ENCODE assay signal across 9 mouse cellular contexts in the genomic region with DNA sequence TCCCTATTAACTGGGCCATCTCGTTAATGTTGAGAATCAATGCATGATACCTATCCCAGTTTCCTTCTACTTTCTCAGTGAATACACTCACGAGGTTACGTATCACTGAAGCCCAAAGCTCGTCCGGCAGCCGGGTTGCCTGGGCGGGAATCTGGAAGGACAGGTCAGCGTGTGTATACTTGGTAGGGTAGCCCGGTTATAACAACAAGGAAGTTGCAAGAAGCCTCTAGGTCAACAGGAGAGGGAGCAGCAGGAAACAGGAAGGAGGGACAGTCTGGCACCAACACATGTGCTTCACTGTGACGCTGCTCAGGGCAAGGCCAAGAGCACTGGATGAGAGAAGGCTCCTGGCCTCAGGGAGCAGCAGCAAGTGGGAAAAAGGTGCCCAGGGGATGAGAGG. TPM values are rescaled to one million over a fixed set of nuclear protein-coding genes. Genes with fewer than 3 reads are reported as not detected.
DNase-seq lines count a peak whose midpoint lies in the region; ATAC-seq and TF ChIP-seq lines count a peak whose summit lies in the region.
"Had no signal": no experiment of that assay in that cellular context is flagged by ENCODE, and none has a peak within 500 bp of the region (broad histone marks: within the 10 kb centered on the region; RNA-seq: fewer than 3 reads in every experiment).

No protein-coding gene starts in this region.

- no peaks in the 10 kb centered on the region for H3K9me3 ChIP-seq in kidney, postnatal 0 days (replicated peaks; ENCODE audit: low read length)

- H3K4me3 ChIP-seq in gastrocnemius, adult 2 months = peak overlapping the region; percentile 15; the same call in 1 of the 2 replicates
- H3K4me3 ChIP-seq in kidney, postnatal 0 days (replicated peaks; ENCODE audit: low read depth, low read length) = no peak overlapping the region

- TF ChIP-seq CTCF in gastrocnemius, adult 2 months (IDR thresholded peaks at IDR 0.05) = no peak
- TF ChIP-seq CTCF in kidney, postnatal 0 days (IDR thresholded peaks at IDR 0.05; ENCODE audit: low read depth) = no peak

- no peak overlapping the region for H3K4me2 ChIP-seq in kidney, postnatal 0 days (ENCODE audit: low read length)

- H3K4me1 ChIP-seq in kidney, postnatal 0 days (replicated peaks; ENCODE audit: insufficient read depth, low read length) = no peaks in the 10 kb centered on the region

- no peak overlapping the region for H3K9ac ChIP-seq in kidney, postnatal 0 days (ENCODE audit: low read depth, low read length)

- no peaks in the 10 kb centered on the region for H3K27me3 ChIP-seq in kidney, postnatal 0 days (ENCODE audit: insufficient read depth, low read length)
- H3K27me3 ChIP-seq: CH12.LX had no signal

- peak; percentile 61; the same call in 1 of the 2 replicates for ATAC-seq in kidney, postnatal 0 days (replicated peaks; ENCODE audit: low FRiP score, low read depth)
- ATAC-seq in CD4-positive, CD25-positive, alpha-beta regulatory T cell, adult 4 months = no peak

- DNase-seq in gastrocnemius, adult 2 months = no peak
- no peak for DNase-seq in gastrocnemius, postnatal 4 days (ENCODE audit: low spot score in 2 of 2)
- peak; percentile 4 for DNase-seq in embryo, embryonic 10.5 days (ENCODE audit: low spot score)
- DNase-seq in kidney, postnatal 0 days (ENCODE audit: low spot score) = peak; percentile 41
- peak; percentile 65 for DNase-seq in lung, postnatal 36 days
- no peak for DNase-seq in B cell, adult 2 months
- no peak for DNase-seq in spleen, adult 12 weeks (ENCODE audit: low spot score)

- intact Hi-C loops in gastrocnemius, adult 2 months (cut with DNase I) = no loop called here

- H3K27ac ChIP-seq in gastrocnemius, adult 2 months = peak overlapping the region; percentile 20; the same call in 1 of the 2 replicates
- no peak overlapping the region for H3K27ac ChIP-seq in kidney, postnatal 0 days

- no peaks in the 10 kb centered on the region for H3K36me3 ChIP-seq in kidney, postnatal 0 days (ENCODE audit: insufficient read depth, low read length)

- 51% methylated on average over 10 of the region's 10 CpGs for WGBS in kidney, postnatal 0 days

RNA-seq across cellular contexts. Expression of gene Ica1, which starts 7.9 kb away (rescaled TPM):
- 1 to 10 TPM; 1.1 to 1.7 TPM for total RNA-seq in gastrocnemius, adult 2 months (2021)
- total RNA-seq in gastrocnemius, postnatal 4 days (2021) = 1 to 10 TPM; 3.9 to 5.5 TPM
- 27.8 and 30.1 TPM in 2 replicates for polyA plus RNA-seq in kidney, postnatal 0 days (2015; fragmentation: Nextera tagmentation; extraction: Ambion mirVana)
- polyA plus RNA-seq in CD4-positive, CD25-positive, alpha-beta regulatory T cell, adult 4 months (2017; shearing (Covaris generic)) = 1 to 10 TPM; 6.2 to 6.4 TPM

Comparison
In these comparisons a context has a peak if more than half of its experiments do, and no peak if none do; other contexts are left out.
1. DNase-seq: peak in embryo, embryonic 10.5 days (single experiment), kidney, postnatal 0 days (single experiment) and lung, postnatal 36 days (single experiment); none in gastrocnemius, adult 2 months (single experiment), gastrocnemius, postnatal 4 days (0 of 2), B cell, adult 2 months (0 of 2) and spleen, adult 12 weeks (single experiment).